Mouse (Mus musculus): ENCODE data around the gene Pbld2. TPM values are rescaled to one million over a fixed set of nuclear protein-coding genes. Genes with fewer than 3 reads are reported as not detected.

Gene Pbld2
- polyA plus RNA-seq, 1 experiment from 2014 or later: 0.55 TPM

- H3K4me1 ChIP-seq: peaks cover 22% of the 10 kb centered on the region
- H3K36me3 ChIP-seq: no peaks in the 10 kb centered on the region
- no peak overlapping the region for H3K4me3 ChIP-seq
- no peaks in the 10 kb centered on the region for H3K9me3 ChIP-seq
- no peaks in the 10 kb centered on the region for H3K27me3 ChIP-seq (replicated peaks)
- H3K9ac ChIP-seq: no peak overlapping the region
- WGBS: 68% methylated on average over 8 of the region's 8 CpGs
- H3K4me2 ChIP-seq: no peak overlapping the region
- no peak for ATAC-seq (ENCODE audit: extremely low read depth, insufficient number of reproducible peaks, low FRiP score, low TSS enrichment)
- no peak overlapping the region for H3K27ac ChIP-seq (replicated peaks)
Measured at GRCm38 (mm10) chr10:63026156-63026794, 2.2 kb downstream of the Pbld2 start.

DNA sequence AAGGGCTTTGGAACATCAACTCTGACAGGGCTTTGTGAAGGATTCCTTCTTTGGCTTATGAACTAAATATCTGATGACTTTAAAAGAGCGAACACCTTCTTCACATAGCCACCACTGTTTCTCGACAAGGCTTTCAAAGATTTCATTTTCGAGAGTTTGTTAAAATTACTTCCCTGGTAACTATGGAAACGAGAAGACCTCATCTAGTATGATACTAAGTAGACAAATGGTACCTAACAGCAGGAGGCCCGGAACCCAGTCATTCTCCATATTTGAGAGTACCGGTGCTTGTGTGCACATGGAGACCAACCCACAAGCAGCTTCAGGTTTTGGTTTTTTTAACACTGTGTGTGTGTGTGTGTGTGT lies 2.7 kb downstream of the Pbld2 start:
- Histone ChIP-seq H3K27ac (replicated peaks) (no peak overlapping the region), H3K9ac (no peak overlapping the region), H3K4me1 (peaks cover 17% of the 10 kb centered on the region), H3K27me3 (replicated peaks) (no peaks in the 10 kb centered on the region), H3K4me2 (no peak overlapping the region), H3K36me3 (no peaks in the 10 kb centered on the region), H3K9me3 (no peaks in the 10 kb centered on the region), H3K4me3 (no peak overlapping the region)
- ATAC-seq (ENCODE audit: extremely low read depth, insufficient number of reproducible peaks, low FRiP score, low TSS enrichment): no peak
- 88% methylated on average over 6 of the region's 6 CpGs for WGBS

- H3K4me3 ChIP-seq: no peak overlapping the region
- H3K27ac ChIP-seq (replicated peaks): no peak overlapping the region
- H3K4me1 ChIP-seq: peaks cover 11% of the 10 kb centered on the region
- no peaks in the 10 kb centered on the region for H3K27me3 ChIP-seq (replicated peaks)
- ATAC-seq (ENCODE audit: extremely low read depth, insufficient number of reproducible peaks, low FRiP score, low TSS enrichment): no peak
- H3K4me2 ChIP-seq: no peak overlapping the region
- no peaks in the 10 kb centered on the region for H3K9me3 ChIP-seq
- no peak overlapping the region for H3K9ac ChIP-seq
- H3K36me3 ChIP-seq: no peaks in the 10 kb centered on the region
- 86% methylated on average over 10 of the region's 10 CpGs for WGBS
Measured at GRCm38 (mm10) chr10:63027376-63028161, 3.5 kb downstream of the Pbld2 start.

GRCm38 (mm10) chr10:63028396-63028795 lies 4.3 kb downstream of the Pbld2 start:
- Histone ChIP-seq H3K9ac (no peak overlapping the region), H3K27ac (replicated peaks) (no peak overlapping the region), H3K4me2 (no peak overlapping the region), H3K4me3 (no peak overlapping the region), H3K27me3 (replicated peaks) (no peaks in the 10 kb centered on the region), H3K9me3 (no peaks in the 10 kb centered on the region), H3K36me3 (no peaks in the 10 kb centered on the region), H3K4me1 (peaks cover 11% of the 10 kb centered on the region)
- WGBS: 83% methylated on average over 4 of the region's 4 CpGs
- ATAC-seq (ENCODE audit: extremely low read depth, insufficient number of reproducible peaks, low FRiP score, low TSS enrichment): no peak

GRCm38 (mm10) chr10:63032267-63032666 lies 8.2 kb downstream of the Pbld2 start:
- Histone ChIP-seq H3K27ac (replicated peaks) (no peak overlapping the region), H3K9me3 (no peaks in the 10 kb centered on the region), H3K4me2 (no peak overlapping the region), H3K36me3 (no peaks in the 10 kb centered on the region), H3K4me1 (no peaks in the 10 kb centered on the region), H3K9ac (no peak overlapping the region), H3K4me3 (no peak overlapping the region), H3K27me3 (replicated peaks) (no peaks in the 10 kb centered on the region)
- 74% methylated on average over 3 of the region's 3 CpGs for WGBS
- ATAC-seq (ENCODE audit: extremely low read depth, insufficient number of reproducible peaks, low FRiP score, low TSS enrichment): no peak

DNA sequence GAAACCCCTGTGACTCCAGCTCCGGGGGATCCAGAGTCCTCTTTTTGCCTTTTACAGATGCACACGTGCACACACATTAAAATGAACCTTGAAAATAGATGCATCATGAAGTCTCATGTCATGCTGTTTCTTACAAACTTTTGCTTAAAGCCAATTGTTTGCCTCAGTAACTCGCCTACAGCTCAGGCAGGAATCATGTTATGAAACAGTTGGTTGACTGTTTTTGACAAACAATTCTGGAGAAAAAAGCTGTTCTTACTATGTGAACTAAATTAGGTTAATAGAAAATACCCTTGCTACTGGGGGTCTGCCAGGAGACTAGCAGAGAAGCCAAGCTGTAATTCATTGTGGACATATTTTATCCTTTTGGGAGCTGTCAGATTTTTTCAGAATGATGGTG lies 8.8 kb downstream of the Pbld2 start:
- Histone ChIP-seq H3K36me3 (no peaks in the 10 kb centered on the region), H3K9ac (no peak overlapping the region), H3K4me2 (no peak overlapping the region), H3K4me1 (no peaks in the 10 kb centered on the region), H3K27me3 (replicated peaks) (no peaks in the 10 kb centered on the region), H3K4me3 (no peak overlapping the region), H3K9me3 (no peaks in the 10 kb centered on the region), H3K27ac (replicated peaks) (no peak overlapping the region)
- ATAC-seq (ENCODE audit: extremely low read depth, insufficient number of reproducible peaks, low FRiP score, low TSS enrichment): no peak
- 69% methylated on average over 3 of the region's 3 CpGs for WGBS

GRCm38 (mm10) chr10:63038571-63039320 lies 14.6 kb downstream of the Pbld2 start:
- H3K4me1 ChIP-seq: peaks cover 1% of the 10 kb centered on the region; the same call in 1 of the 2 replicates
- no peaks in the 10 kb centered on the region for H3K27me3 ChIP-seq (replicated peaks)
- 73% methylated on average over 14 of the region's 14 CpGs for WGBS
- no peak overlapping the region for H3K4me3 ChIP-seq
- H3K36me3 ChIP-seq: no peaks in the 10 kb centered on the region
- H3K9me3 ChIP-seq: no peaks in the 10 kb centered on the region
- no peak for ATAC-seq (ENCODE audit: extremely low read depth, insufficient number of reproducible peaks, low FRiP score, low TSS enrichment)
- no peak overlapping the region for H3K9ac ChIP-seq
- no peak overlapping the region for H3K4me2 ChIP-seq
- no peak overlapping the region for H3K27ac ChIP-seq (replicated peaks)

DNA sequence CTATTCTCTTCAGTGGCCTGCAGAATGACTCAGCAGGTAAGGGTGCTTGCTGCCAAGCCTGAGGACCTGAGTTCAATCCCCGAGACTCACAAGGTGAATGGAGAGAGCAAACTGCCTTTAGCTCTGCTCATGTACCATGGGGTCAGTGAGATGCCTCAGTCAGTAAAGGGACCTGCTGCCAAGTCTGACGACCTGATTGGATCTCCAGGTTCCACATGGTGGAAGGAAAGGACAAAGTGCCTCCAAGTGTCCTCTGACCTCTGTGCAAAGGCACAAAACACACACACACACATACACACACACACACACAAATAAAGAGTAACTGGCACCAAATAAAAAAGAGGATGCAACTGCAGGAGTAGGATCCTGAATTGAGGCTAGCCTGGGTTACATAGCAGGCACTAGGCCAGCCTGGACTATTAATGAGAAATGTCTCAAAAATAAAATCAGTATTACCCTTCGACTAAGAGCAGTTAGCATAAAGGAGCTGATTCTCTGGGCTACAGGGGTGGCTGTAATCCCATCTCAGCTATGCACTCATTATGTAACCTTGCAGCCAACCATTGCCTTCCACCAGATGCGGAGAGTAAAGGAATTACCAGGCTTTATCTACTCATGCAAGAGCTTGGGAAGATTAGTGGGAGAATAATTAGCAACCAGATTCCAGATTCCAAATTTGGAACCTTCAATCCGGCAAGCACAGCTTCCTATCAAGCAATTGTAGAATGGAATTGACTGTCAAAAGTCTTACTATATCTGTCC lies 15.9 kb downstream of the Pbld2 start:
- no peak for ATAC-seq (ENCODE audit: extremely low read depth, insufficient number of reproducible peaks, low FRiP score, low TSS enrichment)
- 58% methylated on average over 5 of the region's 5 CpGs for WGBS
- H3K27ac ChIP-seq (replicated peaks): no peak overlapping the region

DNA sequence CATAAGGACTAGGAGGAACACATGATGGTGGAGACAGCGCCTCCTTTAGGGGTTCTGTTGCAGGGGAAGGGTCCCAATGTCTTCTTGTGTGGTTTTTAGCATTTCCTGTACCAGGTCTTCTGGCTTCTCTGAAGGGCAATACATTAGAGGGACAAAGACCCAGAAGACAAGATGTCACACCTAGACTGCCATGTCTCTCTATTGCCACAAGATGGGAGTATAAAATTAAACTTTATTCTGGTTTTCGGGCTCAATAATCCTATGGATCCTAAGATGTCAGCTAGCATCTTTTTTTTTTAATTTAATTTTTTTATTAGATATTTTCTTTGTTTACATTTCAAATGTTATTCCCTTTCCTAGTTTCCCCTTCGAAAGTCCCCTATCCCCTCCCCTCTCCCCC lies 19.0 kb downstream of the Pbld2 start:
- no peaks in the 10 kb centered on the region for H3K9me3 ChIP-seq

More for the DNA sequence above, 15.9 kb downstream of the Pbld2 start:
- H3K4me1 ChIP-seq: peaks cover 4% of the 10 kb centered on the region; the same call in 1 of the 2 replicates
- no peaks in the 10 kb centered on the region for H3K9me3 ChIP-seq
- no peak overlapping the region for H3K4me3 ChIP-seq
- H3K9ac ChIP-seq: no peak overlapping the region
- H3K4me2 ChIP-seq: no peak overlapping the region
- no peaks in the 10 kb centered on the region for H3K27me3 ChIP-seq (replicated peaks)
- no peaks in the 10 kb centered on the region for H3K36me3 ChIP-seq

DNA sequence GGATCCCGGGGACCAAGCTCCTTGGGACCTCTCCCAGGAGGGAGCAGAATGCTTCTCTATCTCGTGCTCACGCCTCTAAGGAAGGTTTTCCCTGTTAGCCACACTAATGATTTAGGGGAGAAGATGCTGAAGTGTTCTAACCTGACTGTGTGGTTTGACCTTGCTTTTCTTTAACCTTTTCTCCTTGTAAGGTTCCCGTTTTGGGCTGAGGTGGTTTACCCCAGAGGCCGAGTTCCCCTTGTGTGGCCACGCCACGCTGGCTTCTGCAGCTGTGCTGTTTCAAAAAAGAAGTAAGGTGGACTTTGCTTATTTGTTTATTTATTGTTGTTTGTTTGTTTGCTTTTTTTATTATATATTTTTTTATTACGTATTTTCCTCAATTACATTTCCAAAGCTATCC lies 23.6 kb downstream of the Pbld2 start:
- Histone ChIP-seq H3K9ac (no peak overlapping the region), H3K4me1 (peaks cover 4% of the 10 kb centered on the region; the same call in 1 of the 2 replicates), H3K9me3 (no peaks in the 10 kb centered on the region), H3K36me3 (no peaks in the 10 kb centered on the region), H3K4me3 (no peak overlapping the region), H3K27me3 (replicated peaks) (no peaks in the 10 kb centered on the region), H3K27ac (replicated peaks) (no peak overlapping the region), H3K4me2 (no peak overlapping the region)
- no peak for ATAC-seq (ENCODE audit: extremely low read depth, insufficient number of reproducible peaks, low FRiP score, low TSS enrichment)
- WGBS: 76% methylated on average over 8 of the region's 8 CpGs

More for the DNA sequence above, 19.0 kb downstream of the Pbld2 start:
- H3K4me2 ChIP-seq: no peak overlapping the region
- H3K27ac ChIP-seq (replicated peaks): no peak overlapping the region
- no peaks in the 10 kb centered on the region for H3K36me3 ChIP-seq
- 68% methylated on average over 3 of the region's 3 CpGs for WGBS
- H3K4me3 ChIP-seq: no peak overlapping the region
- no peak for ATAC-seq (ENCODE audit: extremely low read depth, insufficient number of reproducible peaks, low FRiP score, low TSS enrichment)
- H3K4me1 ChIP-seq: peaks cover 4% of the 10 kb centered on the region; the same call in 1 of the 2 replicates
- no peak overlapping the region for H3K9ac ChIP-seq
- no peaks in the 10 kb centered on the region for H3K27me3 ChIP-seq (replicated peaks)

- no peak overlapping the region for H3K9ac ChIP-seq
- no peaks in the 10 kb centered on the region for H3K27me3 ChIP-seq (replicated peaks)
- ATAC-seq (ENCODE audit: extremely low read depth, insufficient number of reproducible peaks, low FRiP score, low TSS enrichment): no peak
- no peaks in the 10 kb centered on the region for H3K36me3 ChIP-seq
- peaks cover 4% of the 10 kb centered on the region for H3K4me1 ChIP-seq
- no peak overlapping the region for H3K4me2 ChIP-seq
- no peak overlapping the region for H3K4me3 ChIP-seq
- WGBS: 58% methylated on average over 2 of the region's 2 CpGs
- no peak overlapping the region for H3K27ac ChIP-seq (replicated peaks)
- no peaks in the 10 kb centered on the region for H3K9me3 ChIP-seq
Measured at GRCm38 (mm10) chr10:63049106-63049505, 25.0 kb downstream of the Pbld2 start.
